Mouse (Mus musculus) limb, embryonic 12.5 days (tissue): ENCODE results near the gene Olfr8. TPM values are rescaled to one million over a fixed set of nuclear protein-coding genes. Genes with fewer than 3 reads are reported as not detected.
"Not testable (repeated sequence)": the region's sequence is repeated elsewhere in the genome, so short reads cannot be mapped to it uniquely, and the experiment has no call there.

Experiments used
- ATAC-seq: fragments of 200-750 bp; cut with Nextera tagmentation; 2 replicates; pipeline ENCODE4 v1.8.0; 2017; ENCODE audit warnings: low read depth, moderate TSS enrichment; ENCODE audit not compliant: insufficient number of reproducible peaks, insufficient read depth, low FRiP score, low TSS enrichment
- H3K27ac ChIP-seq: fragments of 300-500 bp; sonication (generic); 2 replicates; pipeline ENCODE4 v1.5.1; 2016; ENCODE audit warnings: mild to moderate bottlenecking, moderate library complexity
- H3K27me3 ChIP-seq: fragments of 300-500 bp; sonication (generic); 2 replicates; pipeline ENCODE4 v1.6.1; 2016; ENCODE audit warnings: mild to moderate bottlenecking, moderate library complexity
- H3K36me3 ChIP-seq: fragments of 300-500 bp; sonication (generic); 2 replicates; pipeline ENCODE4 v1.6.1; 2016; ENCODE audit warnings: mild to moderate bottlenecking, moderate library complexity
- H3K4me1 ChIP-seq: fragments of 300-500 bp; sonication (generic); replicated peaks from 2 replicates; pipeline ENCODE4 v1.6.1; 2016
- H3K4me2 ChIP-seq: fragments of 300-500 bp; sonication (generic); 2 replicates; pipeline ENCODE4 v1.6.1; 2016; ENCODE audit warnings: mild to moderate bottlenecking, moderate library complexity
- H3K4me3 ChIP-seq: fragments of 300-500 bp; sonication (generic); replicated peaks from 2 replicates; pipeline ENCODE4 v1.5.1; 2016; ENCODE audit warnings: mild to moderate bottlenecking
- H3K9ac ChIP-seq: fragments of 300-500 bp; sonication (generic); replicated peaks from 2 replicates; pipeline ENCODE4 v1.6.1; 2016; ENCODE audit warnings: mild to moderate bottlenecking, moderate library complexity
- H3K9me3 ChIP-seq: fragments of 300-500 bp; sonication (generic); 2 replicates; pipeline ENCODE4 v1.6.1; 2016; ENCODE audit warnings: mild to moderate bottlenecking, moderate library complexity
- WGBS: fragments of 180-500 bp; shearing (Covaris S2); methylation state at CpG from one replicate; pipeline ENCODE4 v1.1.7; 2016; 5-methylcytosine and 5-hydroxymethylcytosine counted together
- polyA plus RNA-seq: library from polyadenylated mRNA; unstranded; fragments of >200 nt; fragmentation: Nextera tagmentation; extraction: Ambion mirVana; gene quantifications from 2 replicates; pipeline ENCODE4 v1.2.1, GENCODE M21; 2016

Olfr8 gene
- not detected in 2 replicates for polyA plus RNA-seq

- not testable (repeated sequence) for H3K36me3 ChIP-seq, H3K27me3 ChIP-seq, H3K9ac ChIP-seq, H3K4me2 ChIP-seq, H3K4me3 ChIP-seq, H3K4me1 ChIP-seq, H3K9me3 ChIP-seq, ATAC-seq, H3K27ac ChIP-seq
- WGBS, result 89% methylated on average over 1 of the region's 1 CpGs
Observed at GRCm38 (mm10) chr10:78950336-78950735, at the start of gene Olfr8. TSS of gene Olfr8 (plus strand) at chr10:78950636.

DNA sequence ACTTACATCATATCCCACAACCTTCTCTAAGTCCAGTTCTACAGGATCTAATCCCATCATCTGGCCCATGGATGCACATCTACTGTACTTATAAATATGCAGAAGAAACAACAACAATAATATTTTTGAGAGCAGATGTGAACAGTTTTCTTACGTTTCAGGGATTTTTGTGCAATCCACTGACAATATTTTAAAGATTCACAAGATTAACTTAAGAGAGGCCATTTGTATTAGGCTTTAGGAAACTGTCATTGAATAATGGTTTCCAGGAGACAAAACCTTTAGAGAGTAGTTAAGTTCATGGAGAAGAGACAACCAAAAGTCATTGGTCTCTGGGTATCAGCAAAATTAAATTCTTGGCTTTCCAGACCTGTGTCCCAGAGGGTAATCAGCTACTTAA lies 37.6 kb upstream of the Olfr8 start, which contains the start of gene Olfr1354:
Gene Olfr1354 (plus strand): TSS at position 301 of the 400 bp plus-strand sequence.
- H3K27ac ChIP-seq, H3K9ac ChIP-seq, H3K4me1 ChIP-seq, H3K27me3 ChIP-seq, H3K9me3 ChIP-seq, H3K4me3 ChIP-seq, ATAC-seq, H3K4me2 ChIP-seq, H3K36me3 ChIP-seq: not testable (repeated sequence)
- 81% methylated on average over 1 of the region's 1 CpGs for WGBS

DNA sequence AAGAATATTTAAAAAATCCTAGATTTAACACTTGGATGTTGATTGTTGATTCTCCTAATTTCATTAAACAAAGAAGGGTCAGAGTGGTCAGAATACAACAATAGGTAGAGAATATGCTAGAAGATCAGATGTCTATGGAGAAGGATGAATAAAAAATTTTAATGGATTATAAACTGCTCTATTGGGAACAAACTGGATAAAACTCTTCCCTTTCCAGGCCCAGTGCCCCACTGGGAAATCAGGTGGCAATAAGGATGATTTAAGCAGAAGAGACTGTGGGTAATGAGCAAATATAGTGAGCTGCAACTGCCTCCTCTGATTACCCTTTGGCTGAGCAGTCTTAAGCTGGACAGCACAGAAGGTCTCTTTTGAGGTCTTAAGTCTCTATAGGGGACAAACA lies 12.6 kb downstream of the Olfr8 start, which contains the start of gene Olfr1353:
Gene Olfr1353 (plus strand): TSS at position 301 of the 400 bp plus-strand sequence.
- not testable (repeated sequence) for H3K4me1 ChIP-seq, H3K36me3 ChIP-seq, ATAC-seq, H3K9ac ChIP-seq, H3K27ac ChIP-seq, H3K9me3 ChIP-seq, H3K4me2 ChIP-seq, H3K4me3 ChIP-seq, H3K27me3 ChIP-seq

DNA sequence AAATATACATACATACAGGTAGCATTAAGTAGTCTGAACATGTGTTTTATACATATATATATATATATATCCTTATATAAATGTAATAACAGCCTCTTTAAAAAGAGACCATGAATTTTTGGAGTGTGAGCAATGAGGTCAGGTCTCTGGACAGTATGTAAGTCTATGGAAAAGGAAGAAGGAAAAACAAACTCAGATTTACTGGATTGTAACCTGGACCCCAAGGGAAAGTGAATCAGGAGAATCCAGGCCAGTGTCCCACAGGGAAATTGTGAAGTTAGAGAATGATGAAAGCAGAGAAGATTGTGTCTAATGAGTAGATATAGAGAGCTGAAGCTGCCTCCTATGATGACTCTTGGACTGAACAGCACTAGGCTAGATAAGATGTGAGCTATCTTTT lies 30.3 kb downstream of the Olfr8 start, which contains the start of gene Olfr1352:
Gene Olfr1352 (plus strand): TSS at position 301 of the 400 bp plus-strand sequence.
- Histone ChIP-seq H3K36me3 (no peaks in the 10 kb centered on the region), H3K27ac (no peak within 1 kb of the TSS), H3K9me3 (no peaks in the 10 kb centered on the region), H3K9ac (no peak within 1 kb of the TSS), H3K27me3 (no peaks in the 10 kb centered on the region), H3K4me2 (no peak within 1 kb of the TSS), H3K4me1 (no peaks in the 10 kb centered on the region), H3K4me3 (no peak within 1 kb of the TSS)
- no peak for ATAC-seq

Other genes starting within 250 kb of the Olfr8 start
- 0.15 and 0.18 TPM in 2 replicates for gene Casp14, start 232.3 kb upstream of the Olfr8 start, polyA plus RNA-seq
- 0.11 and 0.27 TPM in 2 replicates for gene Ccdc105, start 197.6 kb upstream of the Olfr8 start, polyA plus RNA-seq
- 1.2 and 1.5 TPM in 2 replicates for gene Slc1a6, start 170.1 kb upstream of the Olfr8 start, polyA plus RNA-seq
- gene Olfr1356, start 98.5 kb upstream of the Olfr8 start, polyA plus RNA-seq, result not detected in 2 replicates
- not detected in 2 replicates for gene Olfr1355, start 75.1 kb upstream of the Olfr8 start, polyA plus RNA-seq
- gene Olfr1354, start 37.5 kb upstream of the Olfr8 start, polyA plus RNA-seq, result not detected in 2 replicates
- not detected in 2 replicates for gene Olfr1353, start 12.7 kb downstream of the Olfr8 start, polyA plus RNA-seq
- not detected in 2 replicates for gene Olfr1352, start 30.4 kb downstream of the Olfr8 start, polyA plus RNA-seq
- gene Olfr1351, start 61.8 kb downstream of the Olfr8 start, polyA plus RNA-seq, result not detected in 2 replicates
- 0.13 TPM in 1 of 2 replicates, not detected in the other for gene Olfr57, start 78.1 kb downstream of the Olfr8 start, polyA plus RNA-seq
- gene 2610008E11Rik, start 147.0 kb downstream of the Olfr8 start, polyA plus RNA-seq, result 51.1 and 54.9 TPM in 2 replicates
- gene Vmn2r80, start 198.1 kb downstream of the Olfr8 start, polyA plus RNA-seq, result not detected in 2 replicates